Mouse (Mus musculus): ENCODE data around the gene Pask.
"Not testable (repeated sequence)": the region's sequence is repeated elsewhere in the genome, so short reads cannot be mapped to it uniquely, and the experiment has no call there.

Gene Pask

GRCm38 (mm10) chr1:93342648-93343503 is at the start of gene Pask, which contains the start of gene Ppp1r7:
Pask (minus strand) TSS chr1:93343482.
Ppp1r7 (plus strand) TSS chr1:93342854.
- peak; percentile 98 for DNase-seq (ENCODE audit: low spot score)

- DNase-seq (ENCODE audit: low spot score) = no peak
Observed at GRCm38 (mm10) chr1:93388906-93389305, 45.6 kb upstream of the Pask start.

GRCm38 (mm10) chr1:93387198-93387597 is 43.9 kb upstream of the Pask start:
- no peak for DNase-seq (ENCODE audit: low spot score)

GRCm38 (mm10) chr1:93379117-93379516 is 35.8 kb upstream of the Pask start:
- no peak for DNase-seq (ENCODE audit: low spot score)

GRCm38 (mm10) chr1:93377307-93377706 is 34.0 kb upstream of the Pask start:
- no peak for DNase-seq (ENCODE audit: low spot score)

- DNase-seq (ENCODE audit: low spot score) = no peak
Observed at GRCm38 (mm10) chr1:93373665-93374064, 30.4 kb upstream of the Pask start, which contains the start of gene Ano7. Ano7 (plus strand) TSS chr1:93373930.

- no peak for DNase-seq (ENCODE audit: low spot score)
Observed at GRCm38 (mm10) chr1:93365641-93366040, 22.4 kb upstream of the Pask start.

- DNase-seq (ENCODE audit: low spot score) = no peak
Observed at GRCm38 (mm10) chr1:93362661-93363060, 19.4 kb upstream of the Pask start.

- no peak for DNase-seq (ENCODE audit: low spot score)
Observed at GRCm38 (mm10) chr1:93352724-93353123, 9.4 kb upstream of the Pask start.

GRCm38 (mm10) chr1:93349701-93350100 is 6.4 kb upstream of the Pask start:
- no peak for DNase-seq (ENCODE audit: low spot score)

GRCm38 (mm10) chr1:93347176-93347575 is 3.9 kb upstream of the Pask start:
- DNase-seq (ENCODE audit: low spot score) = no peak

- peak; percentile 97 for DNase-seq (ENCODE audit: low spot score)
Observed at GRCm38 (mm10) chr1:93343504-93344047, 294 bp upstream of the Pask start.

- no peak for DNase-seq (ENCODE audit: low spot score)
Observed at GRCm38 (mm10) chr1:93334621-93335020, 8.7 kb downstream of the Pask start.

GRCm38 (mm10) chr1:93326446-93326845 is 16.8 kb downstream of the Pask start:
- DNase-seq (ENCODE audit: low spot score) = no peak

- no peak for DNase-seq (ENCODE audit: low spot score)
Observed at GRCm38 (mm10) chr1:93323973-93324372, 19.3 kb downstream of the Pask start.

- DNase-seq (ENCODE audit: low spot score) = peak; percentile 89
Observed at GRCm38 (mm10) chr1:93305581-93306337, 37.5 kb downstream of the Pask start, which contains the start of gene Mterf4. Mterf4 (minus strand) TSS chr1:93305915.

GRCm38 (mm10) chr1:93300578-93300977 is 42.7 kb downstream of the Pask start:
- DNase-seq (ENCODE audit: low spot score) = no peak

GRCm38 (mm10) chr1:93299791-93300190 is 43.5 kb downstream of the Pask start:
- DNase-seq (ENCODE audit: low spot score) = no peak

GRCm38 (mm10) chr1:93294491-93294890 is 48.8 kb downstream of the Pask start:
- DNase-seq (ENCODE audit: low spot score) = not testable (repeated sequence)

- DNase-seq (ENCODE audit: low spot score) = no peak
Observed at GRCm38 (mm10) chr1:93292006-93292405, 51.3 kb downstream of the Pask start.

GRCm38 (mm10) chr1:93291591-93291990 is 51.7 kb downstream of the Pask start:
- no peak for DNase-seq (ENCODE audit: low spot score)

- no peak for DNase-seq (ENCODE audit: low spot score)
Observed at GRCm38 (mm10) chr1:93290956-93291355, 52.3 kb downstream of the Pask start.

All from retina, embryonic 14.5 days (tissue).